Mouse (Mus musculus) cerebral cortex, adult 2 months (tissue): ENCODE results near the gene Tpbgl.

Source experiments
- WGBS: fragments of 180-500 bp; shearing (Covaris S2); methylation state at CpG from one replicate; pipeline ENCODE4 v1.1.7; 2018; 5-methylcytosine and 5-hydroxymethylcytosine counted together

Gene Tpbgl

DNA sequence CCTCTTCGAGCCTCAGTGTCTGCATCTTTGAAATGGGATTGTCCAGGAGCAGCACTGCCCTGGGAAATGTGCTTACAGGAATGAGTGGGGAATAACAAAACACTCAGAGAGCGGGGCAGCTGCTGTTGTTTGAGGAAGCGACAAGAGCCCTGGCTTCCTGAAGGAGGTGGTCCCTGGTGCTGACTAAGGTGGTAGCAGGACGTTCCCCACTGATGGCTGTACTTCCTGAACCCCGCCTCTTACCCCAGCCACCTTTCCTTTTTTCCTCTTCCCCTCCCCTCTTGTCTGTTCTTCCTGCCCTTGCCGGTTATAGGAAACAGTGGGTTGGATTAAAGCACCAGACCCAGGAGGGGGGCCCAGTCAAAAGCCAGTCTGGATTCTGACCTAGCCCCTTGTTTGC, 46.7 kb downstream of the Tpbgl start:
- 58% methylated on average over 6 of the region's 6 CpGs for WGBS

DNA sequence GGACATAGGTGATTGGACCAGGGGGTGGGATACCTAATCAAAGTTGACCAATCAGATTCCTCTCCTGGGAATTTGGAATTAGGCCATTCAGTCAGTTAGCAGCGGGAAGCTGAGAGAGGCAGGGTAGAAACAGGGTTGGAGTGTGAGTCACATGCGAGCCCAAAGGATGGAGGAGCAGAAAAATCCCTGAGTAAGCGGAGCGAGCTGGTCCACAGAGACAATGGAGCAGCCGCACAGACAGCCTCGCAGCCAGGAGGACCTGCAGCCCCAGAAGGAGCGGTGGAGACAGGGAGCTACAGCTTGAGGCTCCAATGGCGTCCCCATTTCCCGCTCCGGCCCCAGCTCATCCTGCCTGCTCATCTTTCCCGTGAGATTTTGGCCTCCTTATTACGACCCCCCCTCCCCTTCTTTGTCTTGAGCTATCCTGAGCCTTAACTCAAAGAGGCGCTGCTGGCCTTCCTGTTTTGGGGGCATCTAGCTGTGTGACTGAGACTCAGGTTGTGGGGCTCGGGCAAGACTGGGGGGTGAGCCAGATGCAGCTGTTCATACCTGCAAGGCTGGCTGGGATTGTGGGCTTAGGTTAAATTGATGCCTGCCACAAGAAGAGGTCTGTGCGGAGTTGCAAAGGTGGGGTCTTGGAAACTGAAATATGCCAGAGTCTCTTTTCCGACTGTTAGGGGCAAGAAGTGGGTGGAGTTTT, 47.3 kb downstream of the Tpbgl start:
- WGBS = 31% methylated on average over 16 of the region's 16 CpGs

DNA sequence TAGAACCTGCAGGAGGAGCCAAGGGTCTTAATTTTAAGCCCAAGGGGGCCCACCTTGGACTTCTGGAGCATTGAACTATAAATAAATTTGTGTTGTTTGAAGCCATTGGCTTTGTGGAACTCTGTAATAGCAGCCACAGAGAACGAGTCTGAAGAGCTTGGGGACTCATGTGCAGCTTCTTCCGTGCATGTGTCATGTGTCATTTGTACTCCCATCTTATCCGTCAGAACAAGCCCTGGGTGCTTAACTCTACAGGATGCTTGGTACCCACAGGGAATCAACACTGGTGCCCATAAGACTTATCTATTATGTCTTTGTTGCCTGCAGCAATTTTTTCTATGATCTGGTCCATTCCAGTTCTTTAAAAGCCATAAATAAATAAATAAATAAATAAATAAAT, 48.7 kb downstream of the Tpbgl start:
- 73% methylated on average over 3 of the region's 3 CpGs for WGBS
